Mouse (Mus musculus): ENCODE measurements around the gene C3ar1. TPM values are rescaled to one million over a fixed set of nuclear protein-coding genes. Genes with fewer than 3 reads are reported as not detected.

C3ar1 gene
- total and polyA plus RNA-seq, 3 experiments, result 0.89 to 4.7 (median 1.4) TPM

GRCm38 (mm10) chr6:122889599-122889998 lies 33.6 kb upstream of the C3ar1 start:
- no peak overlapping the region; the same call in 1 of the 2 replicates for H3K27ac ChIP-seq (ENCODE audit: insufficient read depth, low read depth)
- in situ Hi-C loops (cut with MboI; ENCODE audit: low pct_ligation_motif_present, low pct_unique_long_range_greater_than_20kb, low sequenced_read_pairs), result no loop called here
- H3K9ac ChIP-seq (ENCODE audit: insufficient read depth, low read depth), result no peak overlapping the region
- dilution Hi-C loops (cut with MboI; ENCODE audit: extremely low pct_ligation_motif_present, extremely low pct_unique_long_range_greater_than_20kb, low sequenced_read_pairs), result no loop called here
- no peak overlapping the region for H3K4me2 ChIP-seq (ENCODE audit: insufficient read depth, low read depth, poor library complexity, severe bottlenecking)
- no peak for DNase-seq (ENCODE audit: extremely low read depth)
- H3K36me3 ChIP-seq (replicated peaks in 1 of 2; ENCODE audit: control insufficient read depth in 1 of 2, insufficient read depth in 1 of 2, low read length in 1 of 2), result peaks cover 55 to 79% of the 10 kb centered on the region in 2 experiments
- TF ChIP-seq USF2 (conservative IDR thresholded peaks at IDR 0.05; ENCODE audit: low read depth, low read length), result no peak
- peak; percentile 51; the same call in 1 of the 2 replicates for TF ChIP-seq POLR2AphosphoS2 (IDR thresholded peaks at IDR 0.05; ENCODE audit: low read depth, low read length)
- no peaks in the 10 kb centered on the region for H3K27me3 ChIP-seq (replicated peaks)
- peaks cover 13% of the 10 kb centered on the region for H3K9me3 ChIP-seq (replicated peaks; ENCODE audit: low read length)
- H3K4me1 ChIP-seq (ENCODE audit: control insufficient read depth in 1 of 2, insufficient read depth in 2 of 2), result no peaks in the 10 kb centered on the region
- no peak overlapping the region for H3K4me3 ChIP-seq (replicated peaks in 1 of 3; ENCODE audit: low read depth in 2 of 3, low read length in 2 of 3, poor library complexity in 1 of 3)
- no peaks in the 10 kb centered on the region for H3K79me2 ChIP-seq (replicated peaks; ENCODE audit: control insufficient read depth, extremely low read depth, insufficient read depth, poor library complexity, severe bottlenecking)

GRCm38 (mm10) chr6:122883603-122884002 lies 27.6 kb upstream of the C3ar1 start:
- dilution Hi-C loops (cut with MboI; ENCODE audit: extremely low pct_ligation_motif_present, extremely low pct_unique_long_range_greater_than_20kb, low sequenced_read_pairs), result no loop called here
- DNase-seq (ENCODE audit: extremely low read depth), result no peak
- peaks cover 23% of the 10 kb centered on the region for H3K79me2 ChIP-seq (replicated peaks; ENCODE audit: control insufficient read depth, extremely low read depth, insufficient read depth, poor library complexity, severe bottlenecking)

GRCm38 (mm10) chr6:122881287-122881686 lies 25.3 kb upstream of the C3ar1 start:
- H3K9me3 ChIP-seq (replicated peaks; ENCODE audit: low read length), result no peaks in the 10 kb centered on the region
- in situ Hi-C loops (cut with MboI; ENCODE audit: low pct_ligation_motif_present, low pct_unique_long_range_greater_than_20kb, low sequenced_read_pairs) (no loop called here), dilution Hi-C loops (cut with MboI; ENCODE audit: extremely low pct_ligation_motif_present, extremely low pct_unique_long_range_greater_than_20kb, low sequenced_read_pairs) (no loop called here)
- H3K27me3 ChIP-seq (replicated peaks), result no peaks in the 10 kb centered on the region
- H3K79me2 ChIP-seq (replicated peaks; ENCODE audit: control insufficient read depth, extremely low read depth, insufficient read depth, poor library complexity, severe bottlenecking), result peaks cover 46% of the 10 kb centered on the region
- H3K27ac ChIP-seq (ENCODE audit: insufficient read depth, low read depth), result no peak overlapping the region
- no peak overlapping the region for H3K9ac ChIP-seq (ENCODE audit: insufficient read depth, low read depth)
- no peak overlapping the region for H3K4me2 ChIP-seq (ENCODE audit: insufficient read depth, low read depth, poor library complexity, severe bottlenecking)
- TF ChIP-seq BHLHE40 (IDR thresholded peaks at IDR 0.05; ENCODE audit: low read depth, low read length) (no peak), ZMIZ1 (IDR thresholded peaks at IDR 0.05; ENCODE audit: low read depth, low read length) (no peak), RCOR1 (conservative IDR thresholded peaks at IDR 0.05; ENCODE audit: low read depth, low read length) (no peak), GABPA (IDR thresholded peaks at IDR 0.05; ENCODE audit: insufficient replicate concordance, low read depth, low read length) (no peak), UBTF (IDR thresholded peaks at IDR 0.05; ENCODE audit: low read depth, low read length) (no peak), EP300 (IDR thresholded peaks at IDR 0.05; ENCODE audit: low read length) (no peak), ZKSCAN1 (IDR thresholded peaks at IDR 0.05; ENCODE audit: borderline replicate concordance, low read depth, low read length) (no peak), MAFK (IDR thresholded peaks at IDR 0.05; ENCODE audit: insufficient replicate concordance, low read length) (no peak), ETS1 (conservative IDR thresholded peaks at IDR 0.05; ENCODE audit: low read depth, low read length) (no peak), MYC (IDR thresholded peaks at IDR 0.05; ENCODE audit: low read depth, low read length) (no peak), MAZ (IDR thresholded peaks at IDR 0.05; ENCODE audit: low read depth, low read length) (no peak), SIN3A (IDR thresholded peaks at IDR 0.05; ENCODE audit: low read length) (no peak), ELF1 (IDR thresholded peaks at IDR 0.05; ENCODE audit: low read depth, low read length) (no peak), TBP (conservative IDR thresholded peaks at IDR 0.05; ENCODE audit: low read depth, low read length) (no peak), JUND (conservative IDR thresholded peaks at IDR 0.05; ENCODE audit: low read depth, low read length) (no peak)
- H3K4me3 ChIP-seq (replicated peaks in 1 of 3; ENCODE audit: low read depth in 2 of 3, low read length in 2 of 3, poor library complexity in 1 of 3), result no peak overlapping the region
- no peak for DNase-seq (ENCODE audit: extremely low read depth)
- peaks cover 6 to 46% of the 10 kb centered on the region in 2 experiments for H3K4me1 ChIP-seq (ENCODE audit: control insufficient read depth in 1 of 2, insufficient read depth in 2 of 2)
- H3K36me3 ChIP-seq (replicated peaks in 1 of 2; ENCODE audit: control insufficient read depth in 1 of 2, insufficient read depth in 1 of 2, low read length in 1 of 2), result peaks cover 71 to 97% of the 10 kb centered on the region in 2 experiments

More at GRCm38 (mm10) chr6:122883603-122884002, 27.6 kb upstream of the C3ar1 start:
- TF ChIP-seq NRF1 (IDR thresholded peaks at IDR 0.05; ENCODE audit: low read depth, low read length), result no peak
- no peak for TF ChIP-seq TCF12 (IDR thresholded peaks at IDR 0.05; ENCODE audit: low read depth, low read length)
- no peak for TF ChIP-seq JUN (IDR thresholded peaks at IDR 0.05; ENCODE audit: insufficient read depth, low read depth, low read length)
- TF ChIP-seq ZKSCAN1 (IDR thresholded peaks at IDR 0.05; ENCODE audit: borderline replicate concordance, low read depth, low read length), result no peak
- TF ChIP-seq ZNF384 (IDR thresholded peaks at IDR 0.05; ENCODE audit: low read depth, low read length), result no peak
- no peak for TF ChIP-seq CTCF (conservative IDR thresholded peaks at IDR 0.05 in 1 of 2, IDR thresholded peaks at IDR 0.05 in 1 of 2; ENCODE audit: low read depth in 2 of 2, low read length in 2 of 2)
- TF ChIP-seq CHD2 (IDR thresholded peaks at IDR 0.05; ENCODE audit: low read length), result no peak
- TF ChIP-seq MYC (IDR thresholded peaks at IDR 0.05; ENCODE audit: low read depth, low read length), result no peak
- no peak for TF ChIP-seq RCOR1 (conservative IDR thresholded peaks at IDR 0.05; ENCODE audit: low read depth, low read length)
- TF ChIP-seq MAZ (IDR thresholded peaks at IDR 0.05; ENCODE audit: low read depth, low read length), result no peak
- TF ChIP-seq POLR2A (IDR thresholded peaks at IDR 0.05; ENCODE audit: low read depth, low read length), result no peak
- no peak for TF ChIP-seq KAT2A (IDR thresholded peaks at IDR 0.05; ENCODE audit: insufficient replicate concordance, low read length)
- in situ Hi-C loops (cut with MboI; ENCODE audit: low pct_ligation_motif_present, low pct_unique_long_range_greater_than_20kb, low sequenced_read_pairs), result no loop called here
- no peak overlapping the region for H3K4me3 ChIP-seq (replicated peaks in 1 of 3; ENCODE audit: low read depth in 2 of 3, low read length in 2 of 3, poor library complexity in 1 of 3)
- no peak overlapping the region for H3K4me2 ChIP-seq (ENCODE audit: insufficient read depth, low read depth, poor library complexity, severe bottlenecking)
- no peak overlapping the region for H3K27ac ChIP-seq (ENCODE audit: insufficient read depth, low read depth)
- H3K27me3 ChIP-seq (replicated peaks), result no peaks in the 10 kb centered on the region
- peaks cover 13% of the 10 kb centered on the region for H3K9me3 ChIP-seq (replicated peaks; ENCODE audit: low read length)
- H3K4me1 ChIP-seq (ENCODE audit: control insufficient read depth in 1 of 2, insufficient read depth in 2 of 2), result peaks cover 4 to 23% of the 10 kb centered on the region in 2 experiments
- no peak overlapping the region for H3K9ac ChIP-seq (ENCODE audit: insufficient read depth, low read depth)
- H3K36me3 ChIP-seq (replicated peaks in 1 of 2; ENCODE audit: control insufficient read depth in 1 of 2, insufficient read depth in 1 of 2, low read length in 1 of 2), result peaks cover 82 to 97% of the 10 kb centered on the region in 2 experiments

All from CH12.LX (cell line).